Mouse (Mus musculus) CD8-positive naive resting alpha-beta T cell, adult 2 months (primary cell): ENCODE measurements around the gene Sdk1.

Experiments used
- DNase-seq, 2 experiments: peaks; one replicate each; pipeline ENCODE4 v3.0.0; 2022; ENCODE audit warnings: low read depth in 2 of 2, low spot score in 2 of 2

Gene Sdk1

DNA sequence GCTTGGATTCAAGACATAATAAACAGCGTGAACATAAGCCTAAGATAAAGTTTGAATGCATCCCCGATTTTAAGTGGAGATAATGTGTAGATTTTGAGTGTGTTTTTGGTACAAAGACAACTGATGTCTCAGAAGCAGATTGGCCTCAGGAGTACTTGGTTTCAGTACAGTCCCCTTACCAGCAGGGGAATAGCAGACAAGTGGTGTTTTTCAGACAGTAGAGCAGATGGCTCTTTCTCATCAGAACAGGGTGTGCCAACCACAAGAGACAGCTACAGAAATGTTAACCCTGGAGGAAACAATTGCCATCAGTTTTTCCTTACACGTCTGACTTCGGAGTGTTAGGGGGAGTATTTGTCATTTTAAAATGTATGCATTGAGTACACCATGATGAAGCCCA lies 83.6 kb downstream of the Sdk1 start:
- DNase-seq: no peak

DNA sequence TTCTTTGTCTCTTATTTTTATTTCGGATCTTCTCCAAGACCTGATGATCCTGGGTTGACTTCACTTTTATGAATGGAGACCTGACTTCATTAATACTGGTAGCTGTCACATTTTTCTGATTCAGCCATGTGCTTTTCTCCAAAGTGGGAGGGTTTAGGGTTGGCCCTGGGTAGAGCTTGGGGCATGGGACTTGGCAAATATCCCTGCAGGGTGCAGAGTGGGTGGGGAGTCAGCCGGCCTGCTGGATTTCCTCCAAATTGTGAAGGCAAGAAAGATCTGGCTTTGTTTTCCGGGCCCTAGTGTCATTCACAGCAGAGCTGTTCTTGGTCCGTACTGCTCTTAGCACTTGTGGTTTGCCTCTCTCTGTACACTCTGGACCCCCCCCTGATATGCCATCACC lies 103.1 kb downstream of the Sdk1 start:
- DNase-seq: no peak

DNA sequence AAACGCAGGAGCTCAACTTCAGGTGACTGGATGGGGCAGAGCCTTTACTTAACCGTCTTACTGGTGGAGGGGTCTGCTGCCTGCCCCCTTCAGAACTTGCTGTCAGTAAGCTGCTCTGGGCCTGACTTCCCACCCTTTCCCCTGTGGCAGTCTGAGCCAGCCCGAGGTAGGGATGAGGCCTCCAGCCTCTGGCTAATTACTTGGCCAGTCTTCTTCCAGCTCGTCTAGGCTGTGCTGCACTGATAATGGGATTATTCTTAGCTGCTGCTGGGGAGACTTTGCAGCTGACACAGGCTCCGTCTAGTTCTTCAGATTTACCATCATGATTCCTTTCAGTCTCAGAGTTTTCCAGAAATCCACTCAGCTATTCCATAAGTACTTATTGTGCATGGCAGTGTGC lies 104.2 kb downstream of the Sdk1 start:
- no peak for DNase-seq

DNA sequence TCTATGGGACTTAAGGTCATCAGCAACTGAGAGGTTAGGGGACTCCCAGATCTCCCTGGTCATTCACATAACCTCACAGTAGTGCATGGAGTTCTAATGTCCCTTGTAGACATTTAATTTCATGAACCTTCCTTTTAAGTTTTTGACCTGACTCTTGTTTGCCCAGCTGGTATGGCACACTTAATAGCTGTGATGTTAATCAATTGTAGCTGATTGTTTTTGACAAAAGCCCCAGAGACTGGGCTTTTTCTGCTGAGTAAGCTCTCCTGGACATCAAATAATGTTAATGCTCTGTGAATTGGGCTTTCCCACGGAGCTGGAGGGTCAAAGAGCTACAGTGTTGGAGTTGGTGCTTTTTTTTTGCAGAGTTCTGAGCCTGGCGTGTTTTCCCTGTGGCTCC lies 121.4 kb downstream of the Sdk1 start:
- no peak for DNase-seq

DNA sequence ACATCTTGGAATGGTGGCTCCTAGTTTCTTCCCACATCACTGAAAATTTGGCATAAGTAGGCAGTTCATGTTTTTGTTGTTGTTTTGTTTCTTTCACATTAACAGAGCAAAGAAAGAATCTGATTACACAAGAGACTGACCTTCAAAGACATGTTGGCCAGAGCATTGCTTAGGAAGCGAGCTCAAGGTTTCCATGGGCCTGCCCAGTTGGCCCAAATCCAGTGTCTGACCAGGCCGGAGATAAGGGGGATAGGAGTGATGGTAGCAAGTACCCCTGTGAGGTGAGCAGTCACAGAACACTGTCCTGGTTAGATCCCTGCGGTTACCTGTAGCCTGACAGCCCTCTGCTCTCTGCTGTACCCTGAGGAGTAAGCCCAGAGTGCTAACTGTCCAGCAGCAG lies 122.7 kb downstream of the Sdk1 start:
- DNase-seq: no peak

DNA sequence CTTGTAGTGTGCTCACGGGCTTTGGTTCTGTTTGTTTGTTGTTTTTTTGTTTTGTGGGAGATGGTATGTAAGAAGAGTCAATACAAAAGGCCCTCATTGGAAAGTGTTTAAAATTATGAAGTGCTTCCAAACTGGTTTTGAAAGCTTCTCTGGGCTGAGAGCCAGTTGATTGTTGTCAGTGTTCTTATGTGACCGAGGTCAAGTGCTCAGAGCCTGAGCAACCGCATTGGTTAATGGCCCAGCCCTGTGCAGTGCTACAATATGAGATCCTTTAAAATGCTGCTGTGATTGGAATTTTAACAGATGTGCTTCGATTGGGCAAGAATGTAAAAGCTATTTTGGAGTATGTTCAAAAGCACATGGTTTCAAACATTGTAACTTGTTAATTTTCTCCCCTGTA lies 127.3 kb downstream of the Sdk1 start:
- DNase-seq: no peak

DNA sequence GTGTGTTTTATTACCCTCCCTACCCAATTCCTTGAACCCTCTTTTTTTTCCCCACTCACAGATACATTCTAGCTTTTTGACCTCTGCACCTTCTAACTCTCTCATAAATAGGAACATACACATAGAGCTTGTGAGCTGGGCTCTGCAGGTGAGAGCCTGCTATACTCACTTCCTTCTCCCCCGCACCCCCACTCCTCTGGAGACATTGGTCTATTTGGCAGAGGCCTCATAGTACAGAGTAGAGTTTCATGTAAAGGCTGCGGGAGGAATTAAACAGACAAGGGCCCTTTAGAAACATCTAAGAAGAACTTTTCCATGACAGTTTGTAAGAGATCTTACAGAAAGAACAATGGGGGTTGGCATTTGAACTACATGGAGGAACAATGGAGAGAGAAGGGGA lies 133.5 kb downstream of the Sdk1 start:
- DNase-seq: no peak

DNA sequence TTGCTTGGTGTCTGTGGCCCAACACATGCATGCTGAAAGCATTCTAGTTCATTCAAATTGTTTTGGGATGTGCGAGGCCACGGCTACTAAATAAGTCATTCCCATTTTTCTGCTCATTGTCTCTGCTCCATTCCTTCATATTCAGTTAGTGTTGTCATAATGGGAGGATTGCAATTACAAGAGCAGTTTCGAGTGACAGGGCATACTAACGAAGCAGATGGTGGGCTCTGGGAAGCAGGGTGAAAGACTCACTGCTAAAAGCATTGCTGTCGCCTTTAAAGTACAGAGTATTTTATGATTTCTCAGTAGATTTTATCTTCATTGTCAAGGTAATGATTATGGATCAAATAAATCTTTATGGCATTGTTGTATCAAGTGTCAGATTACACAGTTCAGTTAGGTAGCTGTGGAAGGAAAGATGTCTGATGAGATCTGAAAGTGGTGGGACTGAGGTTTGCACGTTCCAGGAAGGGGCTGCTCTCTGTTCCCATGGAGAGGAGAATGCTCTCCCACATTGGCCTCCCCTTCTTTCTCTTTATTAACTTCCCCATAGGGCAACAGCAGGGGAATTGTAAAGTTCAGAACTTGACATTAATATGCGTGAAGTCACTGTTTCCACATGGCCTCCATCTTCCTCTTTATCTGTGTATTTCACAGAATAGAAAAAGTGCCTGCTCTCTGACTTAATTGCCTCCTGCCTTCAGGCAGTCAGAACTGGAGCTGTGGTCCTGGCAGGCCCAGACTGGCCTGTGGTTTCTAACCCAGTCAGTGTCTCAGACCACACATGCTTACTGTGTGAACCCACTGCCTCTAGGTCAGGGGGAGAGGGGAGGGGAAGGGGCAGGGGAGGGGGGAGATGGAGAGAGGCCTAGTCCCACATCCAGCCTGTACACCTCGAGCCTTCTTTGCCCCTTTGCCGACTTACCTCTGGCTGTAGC lies 138.8 kb downstream of the Sdk1 start:
- no peak for DNase-seq

DNA sequence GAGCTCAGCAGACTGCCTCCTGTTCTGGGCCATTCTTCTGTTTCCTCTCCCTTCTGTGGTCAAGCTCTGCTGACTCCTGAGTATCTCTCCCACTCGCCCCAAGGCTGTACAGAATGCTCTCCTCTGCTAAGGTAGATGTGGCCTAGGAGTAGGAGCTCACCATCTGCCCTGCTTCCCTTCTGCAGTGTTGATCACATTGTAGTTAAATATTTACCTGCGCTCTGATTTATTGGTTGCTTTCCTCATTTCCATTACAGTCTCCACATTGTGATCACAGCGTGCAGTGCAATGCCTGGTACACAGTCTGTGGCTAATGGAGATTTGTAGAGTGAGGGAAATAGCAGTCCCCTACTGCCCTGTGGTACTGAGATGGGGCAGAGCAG lies 139.5 kb downstream of the Sdk1 start:
- DNase-seq: no peak

DNA sequence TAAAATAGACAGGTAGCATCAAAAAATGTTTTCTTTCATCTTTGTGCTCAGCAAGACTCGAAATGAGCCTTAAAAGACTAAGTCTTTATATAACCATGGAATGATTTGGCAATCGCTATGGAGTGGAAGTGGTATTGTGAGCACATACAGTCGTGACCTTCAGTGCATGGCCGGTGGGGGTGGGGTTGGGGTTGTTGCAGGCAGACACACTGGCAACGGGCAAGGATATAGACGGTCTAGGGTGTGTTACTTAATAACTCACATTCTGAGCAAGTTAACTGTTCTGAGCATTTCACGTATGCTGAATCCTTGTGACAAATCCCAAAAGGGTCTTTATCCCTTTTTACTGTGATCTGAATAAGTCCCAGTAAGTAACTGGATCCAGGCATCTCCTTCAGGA lies 140.3 kb downstream of the Sdk1 start:
- no peak for DNase-seq

DNA sequence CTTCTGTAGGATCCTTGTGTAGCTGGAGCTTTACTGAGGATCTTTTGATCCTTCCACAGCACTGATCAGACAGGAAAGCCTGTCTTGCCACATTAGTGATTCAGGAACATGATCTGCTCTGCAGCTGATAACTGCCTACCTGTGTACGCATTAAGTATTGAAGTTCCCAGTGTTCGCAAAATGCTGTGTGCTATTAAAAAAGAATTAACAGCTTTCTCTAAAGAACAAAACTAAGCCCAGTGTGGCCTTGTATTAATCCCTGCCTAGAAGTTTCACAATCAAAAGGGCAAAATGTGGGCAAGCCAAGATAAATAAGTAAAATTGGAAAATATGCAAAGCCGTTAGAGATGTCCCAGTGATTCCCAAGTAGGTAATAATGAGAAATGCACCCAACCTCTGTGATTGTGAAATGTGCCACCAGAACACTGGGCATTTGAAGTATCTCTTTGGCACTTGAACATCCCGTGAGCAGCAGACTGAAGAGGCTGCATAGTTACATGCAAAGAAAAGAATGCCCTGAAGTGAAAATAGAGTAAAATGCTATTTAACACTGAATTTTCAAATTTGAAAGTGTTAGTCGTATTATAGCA lies 141.1 kb downstream of the Sdk1 start:
- no peak for DNase-seq

DNA sequence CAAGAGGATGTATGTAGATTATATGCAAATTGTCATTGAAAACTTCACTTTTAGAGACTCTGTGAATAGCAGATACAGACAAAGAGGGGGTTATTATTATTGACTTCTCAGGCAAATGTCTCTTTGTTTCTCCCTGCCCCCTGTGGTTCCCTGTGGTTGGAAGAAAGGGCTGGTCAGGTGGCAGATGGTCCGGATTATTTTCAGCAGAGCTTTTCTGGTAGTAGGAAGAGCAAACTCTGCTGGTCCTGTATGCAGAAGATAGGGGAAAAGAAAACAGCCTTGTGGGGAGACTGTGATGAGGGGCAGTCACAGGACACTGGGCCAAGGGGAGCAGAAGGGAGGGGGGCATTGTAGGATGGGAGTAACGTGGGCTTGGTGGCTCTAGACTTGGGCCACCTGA lies 147.2 kb downstream of the Sdk1 start:
- DNase-seq: no peak

DNA sequence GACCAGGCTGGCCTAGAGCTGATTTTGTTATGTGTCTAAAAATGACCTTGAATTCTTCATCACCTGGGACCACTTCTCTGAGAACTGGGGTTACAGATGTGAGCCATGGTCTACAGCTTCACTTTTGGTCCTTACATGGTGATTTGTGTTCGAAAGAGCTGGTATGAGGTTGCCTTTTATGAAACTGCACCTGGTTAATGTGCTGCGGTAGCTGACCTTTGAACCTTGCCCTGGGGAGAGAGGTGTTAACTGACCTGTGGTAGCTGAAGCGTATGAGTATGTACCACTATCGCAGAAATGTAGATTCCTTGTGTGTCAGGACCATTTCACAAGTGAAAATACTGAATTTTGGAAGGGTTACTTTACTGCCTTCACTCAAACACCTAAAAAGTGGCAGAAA lies 149.3 kb downstream of the Sdk1 start:
- no peak for DNase-seq

DNA sequence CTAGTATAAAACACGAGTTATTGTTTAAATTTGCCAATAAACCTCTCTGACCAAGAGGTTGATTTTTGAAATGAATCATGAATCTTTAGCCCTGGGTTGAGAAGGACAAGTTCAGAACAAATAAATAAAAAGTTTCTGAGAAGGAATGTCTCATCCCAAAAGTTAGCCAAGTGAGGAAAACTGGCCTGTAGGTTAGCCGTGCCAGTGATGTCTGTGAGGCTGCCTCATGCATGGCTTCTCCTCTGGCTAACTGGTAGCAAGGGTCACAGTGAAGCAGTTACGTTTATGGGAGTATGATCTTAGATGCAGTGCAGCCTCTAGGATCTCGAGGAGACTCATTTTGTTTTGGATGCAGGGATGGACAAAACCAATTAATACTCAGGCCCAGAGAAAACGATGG lies 149.9 kb downstream of the Sdk1 start:
- DNase-seq: no peak

DNA sequence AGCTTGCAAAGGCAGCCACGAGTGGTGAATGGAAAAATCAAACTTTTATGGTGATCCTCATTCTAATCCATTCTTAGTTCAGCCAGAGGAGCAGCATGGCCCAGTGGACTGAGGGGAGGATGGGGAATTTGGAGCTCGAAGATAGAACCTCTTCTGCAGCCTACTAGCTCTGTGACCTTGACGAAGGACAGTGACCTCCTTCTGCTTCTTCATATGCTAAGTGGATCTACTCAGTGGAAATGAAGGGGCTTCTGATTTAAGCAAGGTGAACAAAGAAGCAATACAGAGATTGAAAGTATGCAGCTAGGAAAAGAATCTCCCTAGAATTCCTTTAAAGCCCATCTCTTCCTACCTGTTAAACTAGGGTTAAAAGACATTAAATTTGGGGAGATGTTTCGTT lies 152.6 kb downstream of the Sdk1 start:
- no peak for DNase-seq

DNA sequence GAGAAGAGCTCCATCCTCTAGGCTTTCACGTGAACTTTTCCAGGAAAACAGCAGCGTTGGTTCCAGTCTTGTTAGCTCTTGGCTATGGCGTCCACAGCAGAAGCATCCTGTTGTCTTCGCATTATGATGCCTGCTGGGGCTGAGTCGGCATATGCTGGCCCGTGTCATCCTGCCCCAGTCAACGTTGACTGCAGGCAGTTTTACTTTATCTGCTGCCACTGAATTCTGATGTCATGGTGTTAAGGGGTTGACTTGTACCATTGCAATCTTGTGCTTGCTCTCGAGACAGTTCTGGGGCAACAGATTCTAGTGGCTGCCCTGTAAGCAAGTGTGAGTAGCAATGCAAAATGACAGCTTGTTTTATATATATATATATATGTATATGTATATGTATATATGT lies 153.3 kb downstream of the Sdk1 start:
- DNase-seq: no peak

DNA sequence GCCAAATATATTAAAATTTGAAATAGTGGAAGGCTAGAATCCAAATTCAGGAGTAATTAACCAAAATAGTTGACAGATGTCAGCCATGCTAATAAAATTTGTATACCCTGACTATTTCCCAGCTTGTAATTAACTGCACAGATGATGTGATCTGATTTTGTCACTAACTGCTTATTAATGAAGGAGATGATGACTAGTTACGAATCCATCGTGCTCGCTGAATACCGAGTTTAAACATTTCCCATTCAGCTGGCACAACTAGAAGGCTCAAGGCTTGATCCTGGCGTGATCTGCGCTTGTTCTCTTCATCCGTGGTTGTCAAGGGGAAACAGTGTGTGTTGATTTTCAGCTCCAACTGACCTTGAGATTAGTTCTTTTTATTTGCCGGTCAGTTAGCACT lies 162.5 kb downstream of the Sdk1 start:
- DNase-seq: no peak

DNA sequence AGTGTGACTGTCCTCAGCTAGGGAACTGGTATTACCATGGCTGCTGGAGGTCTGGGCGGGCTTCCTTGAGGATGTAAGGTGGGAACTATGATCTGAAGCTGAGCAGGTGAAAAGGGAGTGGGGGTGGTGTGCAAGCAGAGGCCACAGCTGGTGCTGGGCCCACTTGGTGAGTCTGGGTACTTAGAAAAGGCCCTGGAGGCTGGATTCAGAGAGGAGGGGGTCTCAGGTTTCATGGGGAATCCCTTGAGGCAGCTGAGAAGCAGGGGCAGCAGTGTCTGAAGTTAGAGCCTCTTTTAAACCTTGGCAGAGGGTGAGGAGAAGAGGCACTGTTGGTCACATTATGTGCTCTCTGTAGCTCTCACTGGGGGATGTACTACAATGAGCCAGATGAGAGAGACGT lies 163.4 kb downstream of the Sdk1 start:
- DNase-seq: no peak

DNA sequence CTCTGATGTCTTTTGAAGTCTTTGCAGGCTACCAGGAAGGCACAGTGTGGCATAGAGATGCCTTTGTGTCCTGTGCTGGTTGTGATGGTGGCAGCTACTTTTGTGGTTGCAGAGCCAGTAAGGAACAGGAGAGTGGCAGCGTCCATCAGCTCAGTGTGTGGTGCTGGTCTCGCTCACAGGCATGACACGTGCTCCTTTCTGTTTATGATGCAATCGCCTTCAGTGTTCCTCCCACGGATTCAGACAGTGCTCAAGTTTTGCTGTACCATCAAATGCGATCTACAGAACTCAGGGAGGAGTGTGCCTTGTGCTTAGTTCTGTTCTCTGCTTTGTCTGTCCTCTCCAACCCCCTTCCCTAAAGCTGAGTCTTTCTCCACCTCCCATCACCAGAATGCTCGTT lies 165.6 kb downstream of the Sdk1 start:
- DNase-seq: no peak

DNA sequence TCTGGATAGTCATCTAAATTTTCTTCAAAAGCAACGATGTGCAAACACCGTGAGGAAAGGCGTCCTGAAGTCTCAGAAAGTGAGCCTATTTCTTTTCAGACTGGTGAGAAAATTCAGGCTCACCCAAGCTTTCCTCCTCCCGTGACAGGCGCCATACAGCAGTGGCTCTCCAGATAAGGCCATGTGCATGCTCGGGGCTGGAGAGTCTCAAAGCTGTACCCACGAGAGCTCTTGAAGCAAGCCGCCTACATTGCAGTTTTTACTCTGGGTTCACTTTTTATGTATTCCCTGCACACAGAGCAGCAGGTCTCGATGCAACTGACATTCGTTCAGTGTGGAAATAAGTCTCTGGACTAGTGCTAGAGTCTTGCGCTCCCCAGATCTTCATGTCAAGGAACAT lies 171.7 kb downstream of the Sdk1 start:
- no peak for DNase-seq

DNA sequence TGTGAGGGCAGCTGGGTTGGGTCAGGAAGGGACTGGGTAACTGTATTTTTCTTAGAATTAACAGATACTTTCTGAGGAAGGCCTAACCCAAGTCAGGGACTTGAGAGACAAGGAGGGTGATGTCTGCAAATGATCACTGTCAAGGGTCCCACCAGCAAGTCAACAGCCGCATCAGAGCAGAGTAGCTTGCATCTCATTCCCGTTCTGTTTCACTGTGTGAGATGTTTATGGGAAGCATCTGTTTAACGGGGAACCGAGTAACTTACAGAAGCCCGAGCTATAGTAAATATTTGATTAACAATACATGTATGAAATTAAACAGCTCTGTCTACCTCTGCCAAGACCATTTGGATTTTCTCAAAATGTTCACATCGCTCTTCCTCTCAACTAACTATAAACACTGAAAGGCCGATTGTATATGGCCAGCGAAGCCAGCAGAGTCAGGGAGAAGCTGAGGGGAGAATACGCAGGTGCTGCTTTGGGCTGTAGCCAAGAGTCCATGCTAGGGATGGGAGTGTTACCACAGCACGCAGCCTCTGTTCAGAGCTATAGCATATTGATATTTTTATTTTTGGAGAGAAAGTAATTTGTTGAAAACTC lies 174.5 kb downstream of the Sdk1 start:
- no peak for DNase-seq

DNA sequence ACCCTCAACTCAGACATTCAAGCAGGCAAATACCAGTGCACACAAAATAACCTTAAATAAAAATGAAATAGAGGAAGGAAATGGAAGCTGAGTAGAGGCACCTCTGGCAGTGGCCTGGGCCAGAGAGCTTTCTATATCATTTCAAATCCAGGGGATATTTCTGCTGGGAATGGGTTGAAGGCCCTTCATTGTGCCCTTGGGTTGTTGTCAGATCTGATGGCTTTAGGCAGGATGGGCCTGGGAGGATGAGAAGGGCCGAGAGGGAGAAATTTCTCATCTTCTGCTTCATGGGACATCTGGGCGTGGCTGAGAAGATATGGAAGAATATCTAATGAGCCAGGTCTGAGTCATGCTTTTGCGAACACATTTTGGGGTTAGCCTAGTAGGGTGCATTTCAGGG lies 186.8 kb downstream of the Sdk1 start:
- no peak for DNase-seq

DNA sequence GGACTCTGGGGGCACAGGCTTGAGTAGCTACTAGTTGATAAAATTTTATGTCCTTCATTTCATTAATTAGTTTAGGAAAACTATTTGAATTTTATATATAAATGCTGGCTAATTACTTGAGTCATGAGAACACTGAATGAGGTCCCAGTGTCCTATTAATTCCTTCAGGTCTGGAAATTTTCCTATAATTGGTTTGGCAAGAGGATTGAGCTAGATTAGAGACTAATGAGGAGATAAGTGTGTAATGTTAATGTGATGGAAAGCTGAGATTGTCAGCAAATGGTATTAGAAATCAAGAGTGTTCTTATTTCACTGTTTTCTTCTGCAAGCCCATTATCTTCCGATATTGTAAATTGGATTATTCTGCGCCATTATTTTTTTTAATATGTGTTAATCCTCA lies 192.0 kb downstream of the Sdk1 start:
- no peak for DNase-seq
